Mouse (Mus musculus) right cerebral cortex, postnatal 4 days (tissue): ENCODE results near the gene Sec63.

ENCODE experiments used
- DNase-seq: peaks from one replicate; pipeline ENCODE4 v3.0.0-alpha.2; 2022

Gene Sec63

DNA sequence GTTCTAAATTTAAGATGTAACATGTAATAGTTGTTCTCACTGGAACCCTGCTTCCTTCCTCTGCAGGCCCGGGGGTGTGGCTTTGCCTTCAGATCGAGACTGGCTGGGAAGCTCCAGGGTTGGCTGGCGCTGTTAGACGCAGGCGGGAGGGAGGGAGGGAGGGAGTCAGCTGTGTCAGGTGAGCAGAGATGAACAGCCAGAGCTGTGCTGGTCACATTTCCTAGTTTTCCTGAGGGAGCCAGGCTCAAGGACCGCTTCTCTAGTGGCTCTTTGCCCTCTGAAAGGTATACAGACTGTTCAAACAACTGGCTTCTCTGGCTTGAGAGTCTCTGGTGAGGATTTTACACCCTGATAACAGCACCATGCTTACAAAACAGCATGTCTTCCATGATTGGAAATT, 69.1 kb downstream of the Sec63 start:
- DNase-seq: no peak

- DNase-seq: no peak
Observed at GRCm38 (mm10) chr10:42832677-42833076, 71.4 kb downstream of the Sec63 start.

- no peak for DNase-seq
Observed at GRCm38 (mm10) chr10:42833871-42834727, 72.8 kb downstream of the Sec63 start.

GRCm38 (mm10) chr10:42838106-42838505, 76.8 kb downstream of the Sec63 start:
- no peak for DNase-seq

DNA sequence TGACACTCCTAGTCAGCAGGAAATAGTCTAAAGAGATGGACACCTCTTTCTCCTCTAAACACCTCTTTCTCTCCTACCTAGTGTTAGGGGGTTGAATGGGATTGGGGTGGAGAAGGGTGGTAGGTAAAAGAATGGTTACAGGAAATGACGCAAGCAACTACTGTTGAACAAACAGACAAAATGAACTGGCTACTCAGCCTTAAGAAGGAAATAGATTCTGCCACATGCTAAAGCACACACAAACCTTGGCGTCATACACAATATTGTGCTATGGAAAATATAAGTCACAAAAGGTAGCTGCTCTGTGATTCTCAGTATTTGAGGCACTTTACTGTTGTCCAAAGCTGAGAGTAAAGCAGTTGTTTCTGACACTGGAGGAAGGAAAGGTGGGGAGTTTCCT, 77.4 kb downstream of the Sec63 start:
- no peak for DNase-seq

- no peak for DNase-seq
Observed at GRCm38 (mm10) chr10:42840036-42840435, 78.7 kb downstream of the Sec63 start.

DNA sequence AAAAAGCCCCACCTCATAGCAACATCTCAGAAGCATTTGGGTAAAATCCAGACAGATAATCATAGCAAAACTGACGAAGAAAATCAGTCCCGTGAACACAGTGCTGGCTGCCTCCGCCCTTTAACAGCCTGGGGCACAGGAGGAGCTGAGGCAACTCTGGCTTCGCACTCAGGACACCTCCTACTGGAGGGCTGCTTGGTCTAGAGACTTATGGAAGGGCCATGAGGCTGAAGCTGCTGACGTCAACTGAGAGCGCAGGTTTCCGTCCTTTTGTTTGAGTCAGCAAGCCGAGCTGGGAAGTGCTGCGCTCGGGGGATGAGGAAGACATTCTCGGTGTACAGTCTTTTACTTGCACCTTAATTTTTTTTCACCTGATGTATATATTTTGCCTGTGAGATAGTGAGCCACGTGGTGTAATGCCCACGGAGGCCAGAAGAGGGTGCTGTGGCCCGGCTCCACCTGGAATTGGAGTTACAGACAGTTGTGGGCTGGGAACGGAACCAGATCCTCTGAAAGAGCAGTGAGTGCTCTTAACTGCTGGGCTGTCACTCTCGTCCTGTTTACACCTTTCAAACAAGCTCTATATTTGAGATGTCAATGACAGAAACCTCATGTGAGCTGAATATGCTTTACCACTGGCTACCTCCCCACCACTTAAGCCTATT, 80.4 kb downstream of the Sec63 start:
- peak; percentile 29 for DNase-seq

DNA sequence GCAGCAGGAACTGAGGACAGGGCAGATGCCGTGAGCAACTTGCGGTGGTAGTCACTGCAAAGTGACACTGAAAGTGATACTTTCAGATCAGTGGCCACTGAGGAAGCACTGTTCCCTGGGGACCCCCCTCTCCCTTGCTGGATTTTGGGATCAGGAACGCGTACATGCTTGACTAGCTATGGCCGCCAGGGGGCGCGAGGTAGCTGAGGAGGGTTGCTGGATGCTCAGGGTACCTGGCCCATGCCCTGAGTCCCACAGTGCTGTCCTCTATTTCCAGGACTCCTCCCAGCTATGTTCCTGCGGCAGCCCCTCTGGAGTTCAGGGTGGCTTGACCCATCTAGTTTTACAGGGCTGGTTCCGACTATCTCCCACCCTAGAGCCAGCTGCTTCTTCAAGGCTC, 81.1 kb downstream of the Sec63 start:
- DNase-seq: peak; percentile 81

DNA sequence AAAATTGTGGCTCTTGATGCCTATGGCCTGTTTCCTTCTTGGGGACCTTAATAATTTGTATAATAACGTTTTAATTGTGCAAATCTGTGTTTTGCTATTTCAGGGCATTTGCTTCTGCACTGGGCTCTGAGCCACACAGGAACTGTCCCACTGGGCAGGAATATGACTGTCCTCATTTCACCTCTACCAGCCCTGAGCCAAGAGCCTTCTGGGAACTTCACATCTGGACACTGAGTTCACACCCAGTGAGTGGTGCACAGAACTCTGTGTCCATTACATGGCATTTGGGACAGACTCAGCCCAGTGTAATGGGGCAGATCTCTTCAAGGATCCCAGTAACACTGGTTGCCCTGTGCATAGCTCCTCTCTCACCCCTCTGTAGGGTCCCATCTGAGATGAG, 82.1 kb downstream of the Sec63 start:
- DNase-seq: no peak

DNA sequence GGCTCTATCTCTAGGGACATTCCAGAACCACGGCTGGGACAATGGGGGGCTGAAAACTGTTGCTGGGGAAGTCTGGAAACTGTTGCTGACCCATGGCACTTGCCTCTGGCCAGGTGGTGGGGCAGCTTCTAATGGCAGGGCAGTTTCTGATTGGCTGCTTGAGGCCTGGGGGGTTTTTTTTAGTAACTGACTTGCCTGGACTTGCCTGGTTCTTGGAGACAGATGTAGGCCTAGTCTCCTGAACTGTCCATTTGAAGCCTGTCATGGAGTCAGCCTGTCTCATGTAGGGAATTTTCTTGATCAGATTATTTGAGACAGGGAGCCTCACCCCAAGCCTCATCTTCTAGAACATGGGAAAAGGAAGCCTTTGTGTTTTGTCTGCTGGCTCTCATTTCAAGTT, 84.2 kb downstream of the Sec63 start:
- no peak for DNase-seq

DNA sequence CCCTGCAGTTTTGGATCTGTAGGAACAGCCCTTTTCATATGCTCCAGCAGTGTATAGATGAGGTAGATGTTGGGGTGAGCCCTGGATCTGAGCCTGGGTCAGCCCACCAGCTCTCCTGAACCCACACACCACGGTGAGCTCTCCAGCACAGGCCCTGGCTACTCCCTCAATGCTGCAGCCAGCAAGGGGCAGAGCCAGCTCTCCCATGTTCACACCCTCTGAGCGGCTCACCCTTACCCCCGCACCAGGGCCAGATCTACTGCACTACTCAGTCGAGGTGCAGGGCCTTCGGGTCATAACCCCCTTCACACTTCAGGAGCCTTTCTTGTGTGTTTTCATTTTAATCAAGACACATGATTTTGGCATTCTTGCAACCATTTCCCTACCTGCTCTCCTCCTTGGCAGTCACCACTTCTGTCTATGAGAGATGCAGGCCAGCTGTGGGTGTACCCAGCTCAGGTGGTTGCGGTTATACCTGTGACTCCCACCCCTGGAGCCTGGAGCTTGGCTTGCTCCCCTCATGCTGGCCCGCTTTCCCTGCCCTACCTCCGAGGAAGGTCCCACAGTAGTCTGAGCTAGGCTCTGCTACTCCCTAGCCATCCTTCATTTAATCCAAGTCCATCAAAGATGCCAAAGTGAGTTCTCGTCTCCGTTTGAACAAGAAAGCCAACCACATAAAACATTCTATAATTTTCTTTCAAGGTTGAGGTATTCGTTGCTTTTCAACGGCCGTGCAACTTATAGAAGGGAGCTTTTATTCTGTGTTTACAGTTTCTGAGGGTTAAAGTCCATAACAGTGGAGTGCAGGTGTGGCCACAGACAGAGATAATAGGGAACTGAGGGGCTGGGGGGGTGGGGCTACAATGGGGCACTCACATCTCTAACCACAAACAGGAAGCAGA, 87.1 kb downstream of the Sec63 start:
- DNase-seq: no peak

DNA sequence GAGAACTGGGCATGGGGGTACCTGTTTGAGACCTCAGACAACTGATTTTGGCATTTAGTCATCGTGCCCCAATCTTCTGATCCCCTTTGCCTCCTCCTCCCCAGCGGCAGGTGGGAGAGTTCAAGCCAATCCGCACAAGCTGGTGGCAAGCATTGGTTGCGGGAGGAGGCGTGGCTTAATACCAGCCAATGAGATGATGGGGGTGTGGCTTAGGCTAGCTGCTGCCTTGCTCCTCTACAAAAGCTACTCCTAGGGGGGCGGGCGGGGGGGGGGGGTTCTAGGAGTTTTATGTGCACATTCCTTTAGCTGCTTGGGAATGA, 87.7 kb downstream of the Sec63 start:
- DNase-seq: no peak

- DNase-seq: no peak
Observed at GRCm38 (mm10) chr10:42854838-42855237, 93.5 kb downstream of the Sec63 start.

GRCm38 (mm10) chr10:42855250-42855649, 94.0 kb downstream of the Sec63 start:
- no peak for DNase-seq

- no peak for DNase-seq
Observed at GRCm38 (mm10) chr10:42856574-42856973, 95.3 kb downstream of the Sec63 start.

- DNase-seq: no peak
Observed at GRCm38 (mm10) chr10:42857021-42857420, 95.7 kb downstream of the Sec63 start.

DNA sequence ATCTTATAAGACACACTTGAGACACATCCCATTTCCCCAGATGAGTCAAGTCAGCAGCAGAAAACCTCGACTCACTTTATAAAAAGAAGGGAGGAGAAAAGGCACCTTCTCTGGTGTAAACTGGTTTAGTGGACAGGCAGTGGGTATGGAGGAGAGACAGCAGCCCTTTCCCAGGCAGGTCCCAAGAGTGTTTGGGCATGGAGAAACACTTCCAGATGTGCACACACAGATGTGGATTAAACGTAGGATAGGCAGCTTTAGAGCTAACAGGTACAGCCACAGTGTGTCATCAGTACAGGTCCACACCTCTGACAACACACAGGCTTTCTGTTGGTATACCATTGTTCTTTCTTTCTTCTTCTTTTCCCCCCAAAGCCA, 98.5 kb downstream of the Sec63 start:
- DNase-seq: no peak

- peak; percentile 52 for DNase-seq
Observed at GRCm38 (mm10) chr10:42860159-42860911, 99.0 kb downstream of the Sec63 start, which contains the start of gene Scml4. Gene Scml4, plus strand, starts transcription at chr10:42860370.

GRCm38 (mm10) chr10:42861446-42861845, 100.2 kb downstream of the Sec63 start:
- no peak for DNase-seq

DNA sequence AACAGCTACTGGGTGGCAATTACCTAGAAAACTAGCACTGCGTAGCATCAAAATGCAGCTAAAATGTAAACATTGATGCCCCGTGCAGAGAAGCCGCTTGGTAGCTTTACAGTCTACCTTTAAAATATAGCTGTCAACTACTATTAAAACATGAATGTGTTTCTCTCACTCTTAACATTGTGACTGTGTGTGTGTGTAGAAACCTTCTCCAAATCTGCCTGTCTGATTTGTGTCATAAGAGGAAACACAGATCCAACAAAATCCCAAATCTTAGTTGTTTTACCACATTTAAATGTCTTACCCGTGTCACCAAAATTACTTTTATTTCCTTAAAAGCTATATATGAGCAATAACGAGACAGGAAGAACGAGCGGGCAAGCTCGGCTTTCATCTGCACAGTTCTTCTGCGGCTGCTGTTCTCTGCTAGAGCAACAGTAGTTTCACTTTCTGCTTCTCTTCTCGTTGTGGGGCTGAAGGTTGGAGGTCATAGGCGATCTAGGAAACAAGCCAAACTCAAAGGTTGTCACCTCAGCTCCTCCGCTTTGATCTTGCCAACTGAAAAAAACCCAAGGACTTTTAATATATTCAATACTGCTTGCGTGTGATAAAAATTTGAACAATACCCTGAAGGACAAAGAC, 100.9 kb downstream of the Sec63 start:
- no peak for DNase-seq

DNA sequence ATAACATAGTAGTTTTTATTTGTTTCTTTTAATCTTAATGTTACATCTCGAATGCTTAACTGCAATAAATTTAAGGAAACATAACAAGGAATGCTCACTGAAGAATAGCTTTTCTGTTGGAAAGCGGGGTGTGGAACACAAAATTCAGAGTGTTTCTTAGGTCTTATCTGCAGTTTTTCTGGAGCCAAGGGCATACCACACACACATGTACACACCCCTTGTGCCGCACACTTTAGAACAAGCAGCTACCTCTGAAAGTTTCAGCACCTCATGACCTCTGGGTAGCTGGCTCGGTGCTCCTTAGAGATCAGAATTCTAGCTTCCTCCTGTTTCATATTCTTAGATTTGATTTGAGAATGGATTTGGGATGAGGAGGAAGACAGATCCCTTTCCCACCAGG, 101.5 kb downstream of the Sec63 start:
- no peak for DNase-seq
